Mouse (Mus musculus): ENCODE data around the gene Krt7. TPM values are rescaled to one million over a fixed set of nuclear protein-coding genes. Genes with fewer than 3 reads are reported as not detected.

Krt7 gene
- total RNA-seq, 2 experiments from 2014 or later: 0.22 to 0.39 TPM

GRCm38 (mm10) chr15:101375956-101376775 is 34.7 kb upstream of the Krt7 start:
- no peak for DNase-seq (ENCODE audit: low spot score in 2 of 2)

- no peak for DNase-seq (ENCODE audit: low spot score in 2 of 2)
These were observed 34.1 kb upstream of the Krt7 start for GRCm38 (mm10) chr15:101376776-101377061.

- DNase-seq (ENCODE audit: low spot score in 2 of 2): no peak
These were observed 32.2 kb upstream of the Krt7 start for GRCm38 (mm10) chr15:101378646-101379045.

GRCm38 (mm10) chr15:101381758-101382157 is 29.1 kb upstream of the Krt7 start:
- peak in 1 of 2 experiments; percentile 53 for DNase-seq (ENCODE audit: low spot score in 2 of 2)

- DNase-seq (ENCODE audit: low spot score in 2 of 2): peak; percentile 49 to 73
These were observed 28.0 kb upstream of the Krt7 start for GRCm38 (mm10) chr15:101382811-101383210.

- no peak for DNase-seq (ENCODE audit: low spot score in 2 of 2)
These were observed 26.2 kb upstream of the Krt7 start for GRCm38 (mm10) chr15:101384610-101385009.

GRCm38 (mm10) chr15:101385064-101385463 is 25.8 kb upstream of the Krt7 start:
- DNase-seq (ENCODE audit: low spot score in 2 of 2): peak in 1 of 2 experiments; percentile 60

- DNase-seq (ENCODE audit: low spot score in 2 of 2): no peak
These were observed 23.7 kb upstream of the Krt7 start for GRCm38 (mm10) chr15:101387176-101387575.

GRCm38 (mm10) chr15:101388034-101388541 is 22.8 kb upstream of the Krt7 start:
- peak in 1 of 2 experiments; percentile 25 for DNase-seq (ENCODE audit: low spot score in 2 of 2)

GRCm38 (mm10) chr15:101390203-101390602 is 20.6 kb upstream of the Krt7 start:
- DNase-seq (ENCODE audit: low spot score in 2 of 2): no peak

- no peak for DNase-seq (ENCODE audit: low spot score in 2 of 2)
These were observed 18.6 kb upstream of the Krt7 start for GRCm38 (mm10) chr15:101392251-101392650.

- DNase-seq (ENCODE audit: low spot score in 2 of 2): no peak
These were observed 15.9 kb upstream of the Krt7 start for GRCm38 (mm10) chr15:101394908-101395307.

- no peak for DNase-seq (ENCODE audit: low spot score in 2 of 2)
These were observed 14.4 kb upstream of the Krt7 start for GRCm38 (mm10) chr15:101396466-101396865.

GRCm38 (mm10) chr15:101396921-101397320 is 13.9 kb upstream of the Krt7 start:
- no peak for DNase-seq (ENCODE audit: low spot score in 2 of 2)

- no peak for DNase-seq (ENCODE audit: low spot score in 2 of 2)
These were observed 13.2 kb upstream of the Krt7 start for GRCm38 (mm10) chr15:101397683-101398082.

- DNase-seq (ENCODE audit: low spot score in 2 of 2): no peak
These were observed 12.6 kb upstream of the Krt7 start for GRCm38 (mm10) chr15:101398269-101398668.

GRCm38 (mm10) chr15:101412188-101412587 is 1.3 kb downstream of the Krt7 start:
- DNase-seq (ENCODE audit: low spot score in 2 of 2): no peak

GRCm38 (mm10) chr15:101413916-101414635 is 3.2 kb downstream of the Krt7 start:
- peak in 1 of 2 experiments; percentile 32 for DNase-seq (ENCODE audit: low spot score in 2 of 2)

GRCm38 (mm10) chr15:101414807-101415565 is 4.1 kb downstream of the Krt7 start:
- DNase-seq (ENCODE audit: low spot score in 2 of 2): no peak

- no peak for DNase-seq (ENCODE audit: low spot score in 2 of 2)
These were observed 8.1 kb downstream of the Krt7 start for GRCm38 (mm10) chr15:101418950-101419349.

GRCm38 (mm10) chr15:101420903-101421302 is 10.1 kb downstream of the Krt7 start:
- no peak for DNase-seq (ENCODE audit: low spot score in 2 of 2)

- no peak for DNase-seq (ENCODE audit: low spot score in 2 of 2)
These were observed 14.1 kb downstream of the Krt7 start for GRCm38 (mm10) chr15:101424914-101425313.
